Comparison of ENCODE assay signal across 21 mouse cellular contexts in genomic region chr7:89559105-89559504, GRCm38 (mm10). TPM values are rescaled to one million over a fixed set of nuclear protein-coding genes. Genes with fewer than 3 reads are reported as not detected.
DNase-seq lines count a peak whose midpoint lies in the region; ATAC-seq and TF ChIP-seq lines count a peak whose summit lies in the region.
"Had no signal": no experiment of that assay in that cellular context is flagged by ENCODE, and none has a peak within 500 bp of the region (broad histone marks: within the 10 kb centered on the region; RNA-seq: fewer than 3 reads in every experiment).

No protein-coding gene starts in this region.

- 0 out of 2 replicates have a peak overlapping the region, but pooled peaks have one; percentile 0 for H3K27ac ChIP-seq in hindbrain, embryonic 10.5 days
- H3K27ac ChIP-seq in hindbrain, embryonic 14.5 days: no peak overlapping the region
- peak overlapping the region; percentile 12; the same call in 1 of the 2 replicates for H3K27ac ChIP-seq in stomach, embryonic 16.5 days (ENCODE audit: low read length)
- no peak overlapping the region for H3K27ac ChIP-seq in stomach, postnatal 0 days (replicated peaks)
- 0 out of 2 replicates have a peak overlapping the region, but pooled peaks have one; percentile 5 for H3K27ac ChIP-seq in embryonic facial prominence, embryonic 15.5 days (replicated peaks)
- H3K27ac ChIP-seq: forebrain, embryonic 13.5 days; heart, embryonic 15.5 days; hindbrain, embryonic 15.5 days had no signal

- no peaks in the 10 kb centered on the region for H3K9me3 ChIP-seq in hindbrain, embryonic 10.5 days
- no peaks in the 10 kb centered on the region for H3K9me3 ChIP-seq in hindbrain, embryonic 14.5 days (ENCODE audit: control insufficient read depth, low read length)
- no peaks in the 10 kb centered on the region for H3K9me3 ChIP-seq in stomach, embryonic 16.5 days (replicated peaks; ENCODE audit: control insufficient read depth, low read length)
- no peaks in the 10 kb centered on the region for H3K9me3 ChIP-seq in stomach, postnatal 0 days (ENCODE audit: control insufficient read depth, low read length)
- no peaks in the 10 kb centered on the region for H3K9me3 ChIP-seq in embryonic facial prominence, embryonic 15.5 days (replicated peaks)
- H3K9me3 ChIP-seq: forebrain, embryonic 10.5 days; forebrain, embryonic 13.5 days; heart, embryonic 15.5 days; hindbrain, embryonic 15.5 days had no signal

- no peak overlapping the region for H3K4me2 ChIP-seq in hindbrain, embryonic 14.5 days (replicated peaks)
- H3K4me2 ChIP-seq in stomach, embryonic 16.5 days (ENCODE audit: low read depth, low read length): no peak overlapping the region
- no peak overlapping the region for H3K4me2 ChIP-seq in stomach, postnatal 0 days (replicated peaks; ENCODE audit: low read depth)
- no peak overlapping the region for H3K4me2 ChIP-seq in embryonic facial prominence, embryonic 15.5 days (replicated peaks)
- H3K4me2 ChIP-seq: forebrain, embryonic 13.5 days; heart, embryonic 12.5 days; heart, embryonic 15.5 days; hindbrain, embryonic 15.5 days had no signal

- 85% methylated on average over 4 of the region's 4 CpGs for WGBS in hindbrain, embryonic 10.5 days
- WGBS in hindbrain, embryonic 14.5 days: 86% methylated on average over 4 of the region's 4 CpGs
- WGBS in stomach, embryonic 16.5 days: 74% methylated on average over 4 of the region's 4 CpGs
- 76% methylated on average over 4 of the region's 4 CpGs for WGBS in stomach, postnatal 0 days
- 77% methylated on average over 4 of the region's 4 CpGs for WGBS in embryonic facial prominence, embryonic 15.5 days

- H3K27me3 ChIP-seq in hindbrain, embryonic 10.5 days (ENCODE audit: insufficient read depth, poor library complexity, severe bottlenecking): no peaks in the 10 kb centered on the region
- H3K27me3 ChIP-seq in hindbrain, embryonic 14.5 days (ENCODE audit: control insufficient read depth, insufficient read depth, low read length): no peaks in the 10 kb centered on the region
- H3K27me3 ChIP-seq in stomach, embryonic 16.5 days (ENCODE audit: control insufficient read depth, insufficient read depth, low read length): no peaks in the 10 kb centered on the region
- no peaks in the 10 kb centered on the region for H3K27me3 ChIP-seq in stomach, postnatal 0 days (ENCODE audit: control insufficient read depth, insufficient read depth, low read length)
- H3K27me3 ChIP-seq in embryonic facial prominence, embryonic 15.5 days: no peaks in the 10 kb centered on the region
- H3K27me3 ChIP-seq: forebrain, embryonic 13.5 days; heart, embryonic 12.5 days; heart, embryonic 15.5 days; hindbrain, embryonic 15.5 days had no signal

- H3K4me3 ChIP-seq in hindbrain, embryonic 10.5 days: no peak overlapping the region
- H3K4me3 ChIP-seq in hindbrain, embryonic 14.5 days (replicated peaks; ENCODE audit: low read length): no peak overlapping the region
- no peak overlapping the region for H3K4me3 ChIP-seq in stomach, embryonic 16.5 days (replicated peaks; ENCODE audit: low read length)
- H3K4me3 ChIP-seq in stomach, postnatal 0 days (ENCODE audit: low read depth, low read length): no peak overlapping the region
- H3K4me3 ChIP-seq in embryonic facial prominence, embryonic 15.5 days (replicated peaks): no peak overlapping the region
- H3K4me3 ChIP-seq: forebrain, embryonic 10.5 days; forebrain, embryonic 13.5 days; heart, embryonic 12.5 days; heart, embryonic 15.5 days; hindbrain, embryonic 15.5 days had no signal

- ATAC-seq in hindbrain, embryonic 14.5 days (ENCODE audit: low FRiP score): no peak
- no peak for ATAC-seq in stomach, embryonic 16.5 days (ENCODE audit: insufficient read depth, low FRiP score)
- ATAC-seq in stomach, postnatal 0 days (ENCODE audit: low FRiP score, low TSS enrichment): no peak
- no peak for ATAC-seq in embryonic facial prominence, embryonic 15.5 days (ENCODE audit: insufficient number of reproducible peaks, low FRiP score, low TSS enrichment, low read depth)
- ATAC-seq: CD4-positive, CD25-positive, alpha-beta regulatory T cell, adult 4 months; intestine, postnatal 0 days had no signal

- no peak for TF ChIP-seq CTCF in stomach, postnatal 0 days (IDR thresholded peaks at IDR 0.05; ENCODE audit: low read depth)

- no peak for TF ChIP-seq EP300 in stomach, postnatal 0 days (optimal IDR thresholded peaks at IDR 0.05)

- no peak for DNase-seq in hindbrain, embryonic 10.5 days (ENCODE audit: low spot score)
- no peak for DNase-seq in hindbrain, embryonic 14.5 days (ENCODE audit: low spot score)
- no peak for DNase-seq in stomach, postnatal 0 days (ENCODE audit: low spot score)
- DNase-seq in yolk sac, embryonic 10.5 days (ENCODE audit: low spot score): no peak
- no peak for DNase-seq in adrenal gland, adult (ENCODE audit: inconsistent age in 2 of 2, low spot score in 1 of 2)
- DNase-seq: adrenal gland, adult 8-10 months; adrenal gland, postnatal 25 days; cerebellum, adult 2 months; cerebellum, adult 9-11 months; cerebellum, postnatal 25 days; gastrocnemius, postnatal 25 days; heart, postnatal 36 days had no signal

- H3K9ac ChIP-seq in hindbrain, embryonic 14.5 days: no peak overlapping the region
- no peak overlapping the region for H3K9ac ChIP-seq in stomach, embryonic 16.5 days (ENCODE audit: low read length)
- H3K9ac ChIP-seq in stomach, postnatal 0 days (ENCODE audit: low read length): no peak overlapping the region
- H3K9ac ChIP-seq in embryonic facial prominence, embryonic 15.5 days: no peak overlapping the region
- H3K9ac ChIP-seq: forebrain, embryonic 13.5 days; heart, embryonic 12.5 days; heart, embryonic 15.5 days; hindbrain, embryonic 15.5 days had no signal

- no peaks in the 10 kb centered on the region for H3K36me3 ChIP-seq in hindbrain, embryonic 10.5 days
- H3K36me3 ChIP-seq in hindbrain, embryonic 14.5 days (replicated peaks; ENCODE audit: control insufficient read depth, insufficient read depth): no peaks in the 10 kb centered on the region
- no peaks in the 10 kb centered on the region for H3K36me3 ChIP-seq in stomach, embryonic 16.5 days (ENCODE audit: control insufficient read depth, insufficient read depth, low read length)
- H3K36me3 ChIP-seq in stomach, postnatal 0 days (ENCODE audit: control insufficient read depth, insufficient read depth, low read length): no peaks in the 10 kb centered on the region
- no peaks in the 10 kb centered on the region for H3K36me3 ChIP-seq in embryonic facial prominence, embryonic 15.5 days
- H3K36me3 ChIP-seq: forebrain, embryonic 10.5 days; heart, embryonic 12.5 days; heart, embryonic 15.5 days; hindbrain, embryonic 15.5 days had no signal

- peaks cover 5% of the 10 kb centered on the region for H3K4me1 ChIP-seq in hindbrain, embryonic 10.5 days (replicated peaks)
- H3K4me1 ChIP-seq in hindbrain, embryonic 14.5 days (replicated peaks; ENCODE audit: control insufficient read depth, insufficient read depth, low read length): no peaks in the 10 kb centered on the region
- H3K4me1 ChIP-seq in stomach, embryonic 16.5 days (ENCODE audit: control insufficient read depth, insufficient read depth, low read length): peaks cover 10% of the 10 kb centered on the region
- no peaks in the 10 kb centered on the region for H3K4me1 ChIP-seq in stomach, postnatal 0 days (replicated peaks; ENCODE audit: control insufficient read depth, insufficient read depth)
- peaks cover 12% of the 10 kb centered on the region for H3K4me1 ChIP-seq in embryonic facial prominence, embryonic 15.5 days
- H3K4me1 ChIP-seq: hindbrain, embryonic 15.5 days had no signal

RNA-seq across cellular contexts. Expression of gene Prss23, which starts 32.1 kb away (rescaled TPM):
- polyA plus RNA-seq in hindbrain, embryonic 10.5 days (2016; fragmentation: Nextera tagmentation; extraction: Ambion mirVana): 23.6 and 25.3 TPM in 2 replicates
- 16.0 and 19.0 TPM in 2 replicates for polyA plus RNA-seq in hindbrain, embryonic 14.5 days (2014; fragmentation: Nextera tagmentation; extraction: Ambion mirVana)
- 69.7 and 71.4 TPM in 2 replicates for polyA plus RNA-seq in stomach, embryonic 16.5 days (2015; fragmentation: Nextera tagmentation; extraction: Ambion mirVana)
- 58.3 and 67.7 TPM in 2 replicates for polyA plus RNA-seq in stomach, postnatal 0 days (2015; fragmentation: Nextera tagmentation; extraction: Ambion mirVana)
- polyA plus RNA-seq in embryonic facial prominence, embryonic 15.5 days (2015; fragmentation: Nextera tagmentation; extraction: Ambion mirVana): 101 and 112 TPM in 2 replicates
- polyA plus RNA-seq: CD4-positive, CD25-positive, alpha-beta regulatory T cell, adult 4 months had no signal

Comparison
In these comparisons a context has a peak if more than half of its experiments do, and no peak if none do; other contexts are left out.
1. H3K27ac ChIP-seq: peak in hindbrain, embryonic 10.5 days (single experiment), stomach, embryonic 16.5 days (single experiment) and embryonic facial prominence, embryonic 15.5 days (single experiment); none in hindbrain, embryonic 14.5 days (single experiment) and stomach, postnatal 0 days (single experiment).